Mouse (Mus musculus) B cell, adult (primary cell): ENCODE results near the gene Slc2a5. TPM values are rescaled to one million over a fixed set of nuclear protein-coding genes. Genes with fewer than 3 reads are reported as not detected.

Experiments
- total RNA-seq: library from RNA; stranded (reverse); gene quantifications from 4 replicates; pipeline ENCODE4 v1.2.4, GENCODE M21; 2023; ENCODE audit not compliant: inconsistent age

Slc2a5 gene
- not detected in 4 replicates for total RNA-seq

GRCm38 (mm10) chr4:150119055-150119454 lies at the start of gene Slc2a5:
Gene Slc2a5, plus strand, starts transcription at chr4:150119283.

DNA sequence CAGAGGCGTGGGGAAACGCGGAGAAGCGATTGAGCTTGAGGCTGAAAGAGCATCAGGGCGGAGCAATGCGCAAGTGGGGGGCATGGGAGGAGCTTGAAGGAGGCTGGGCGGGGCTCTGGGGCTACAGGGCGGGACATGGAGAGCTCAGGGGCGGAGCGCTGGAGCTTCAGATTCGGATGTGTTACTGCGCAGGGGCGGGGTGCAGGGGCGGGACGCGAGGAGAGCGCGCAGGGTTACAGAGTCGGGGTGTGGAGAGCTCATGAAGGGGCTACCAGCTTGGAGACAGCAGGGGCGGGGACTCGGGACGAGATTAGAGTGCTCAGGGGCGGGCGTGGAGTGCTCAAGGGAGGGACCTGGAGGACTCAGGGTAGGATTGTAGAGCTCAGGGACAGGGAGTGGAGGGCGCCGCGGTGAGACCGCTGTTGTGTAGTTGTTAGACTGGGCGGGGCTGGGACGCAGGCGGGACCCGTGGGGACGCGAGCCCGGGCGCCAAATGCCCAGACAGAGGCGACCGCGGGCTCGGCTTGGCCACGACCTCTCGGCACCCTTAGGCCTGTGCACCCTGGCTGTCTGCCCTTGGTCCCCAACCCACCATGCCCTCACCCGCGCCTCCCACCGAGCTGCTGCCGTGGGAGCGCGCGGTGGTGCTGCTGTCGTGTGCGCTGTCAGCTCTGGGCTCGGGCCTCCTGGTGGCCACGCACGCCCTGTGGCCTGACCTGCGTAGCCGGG lies 31.8 kb upstream of the Slc2a5 start, which contains the start of gene Gpr157:
TSS of gene Gpr157 (plus strand) at position 205 of the 729 bp plus-strand sequence.

Other genes with a start within 250 kb of the Slc2a5 start
- gene Spsb1, start 164.2 kb upstream of the Slc2a5 start, total RNA-seq = 1.5 to 3.3 TPM (median 2.2 TPM) in 4 replicates
- 11.6 to 14.8 TPM (median 12.3 TPM) in 4 replicates for gene H6pd, start 110.3 kb upstream of the Slc2a5 start, total RNA-seq
- gene Gpr157, start 31.9 kb upstream of the Slc2a5 start, total RNA-seq = 0.93 to 1.4 TPM (median 1.2 TPM) in 4 replicates
- gene Slc2a7, start 29.7 kb downstream of the Slc2a5 start, total RNA-seq = not detected in 4 replicates
- not detected in 4 replicates for gene Car6, start 82.0 kb downstream of the Slc2a5 start, total RNA-seq
- gene Eno1, start 117.4 kb downstream of the Slc2a5 start, total RNA-seq = 112 to 127 TPM (median 120 TPM) in 4 replicates
- 168 to 196 TPM (median 194 TPM) in 4 replicates for gene Rere, start 162.4 kb downstream of the Slc2a5 start, total RNA-seq